Mouse (Mus musculus) CH12.LX (cell line): ENCODE data around the gene Mrgpre. TPM values are rescaled to one million over a fixed set of nuclear protein-coding genes. Genes with fewer than 3 reads are reported as not detected.
A peak's percentile ranks its signal among the peaks of the same experiment; 100 is the strongest.

Experiments
- DNase-seq: peaks from one replicate; pipeline ENCODE4 v3.0.0-alpha.2; 2013; ENCODE audit errors: extremely low read depth
- H3K27ac ChIP-seq: 2 replicates; pipeline ENCODE4 v1.5.1; 2012; ENCODE audit warnings: low read depth, mild to moderate bottlenecking, control low read depth, moderate library complexity; ENCODE audit not compliant: insufficient read depth
- H3K27me3 ChIP-seq: replicated peaks from 2 replicates; pipeline ENCODE3; 2012; ENCODE audit warnings: inconsistent platforms
- H3K36me3 ChIP-seq, 2 experiments: replicated peaks in 1 of 2; 2 replicates each; pipeline versions ENCODE3 to v1.6.1; 2012; ENCODE audit warnings: inconsistent platforms in 1 of 2, low read length in 1 of 2, mild to moderate bottlenecking in 1 of 2, mixed read lengths in 1 of 2, moderate library complexity in 1 of 2; ENCODE audit not compliant: control insufficient read depth in 1 of 2, insufficient read depth in 1 of 2
- H3K4me1 ChIP-seq, 2 experiments: 2 replicates each; pipeline ENCODE4 v1.6.1; 2012; ENCODE audit warnings: inconsistent platforms in 1 of 2, moderate library complexity in 1 of 2; ENCODE audit not compliant: insufficient read depth in 2 of 2, control insufficient read depth in 1 of 2
- H3K4me2 ChIP-seq: 2 replicates; pipeline ENCODE4 v1.6.1; 2012; ENCODE audit warnings: low read depth, mild to moderate bottlenecking, control low read depth; ENCODE audit not compliant: poor library complexity, insufficient read depth, severe bottlenecking
- H3K4me3 ChIP-seq, 3 experiments: fragments of 150-350 bp in 1 of 3; sonication (generic) in 1 of 3; replicated peaks in 1 of 3; 2 replicates each; pipeline versions ENCODE3 to v1.5.1; 2011 to 2012; ENCODE audit warnings: low read depth in 2 of 3, low read length in 2 of 3, mild to moderate bottlenecking in 2 of 3, moderate library complexity in 2 of 3, control low read depth in 1 of 3, improper control_type of control experiment in 1 of 3, inconsistent platforms in 1 of 3, mixed read lengths in 1 of 3; ENCODE audit not compliant: poor library complexity in 1 of 3
- H3K79me2 ChIP-seq: replicated peaks from 2 replicates; pipeline ENCODE4 v1.6.1; 2012; ENCODE audit warnings: mild to moderate bottlenecking, moderate library complexity; ENCODE audit not compliant: control insufficient read depth, poor library complexity, insufficient read depth, severe bottlenecking; ENCODE audit errors: extremely low read depth
- H3K9ac ChIP-seq: 2 replicates; pipeline ENCODE4 v1.6.1; 2012; ENCODE audit warnings: low read depth, mild to moderate bottlenecking, control low read depth, moderate library complexity; ENCODE audit not compliant: insufficient read depth
- H3K9me3 ChIP-seq: replicated peaks from 2 replicates; pipeline ENCODE3; 2012; ENCODE audit warnings: low read length, inconsistent platforms, mixed read lengths
- CHD2 ChIP-seq: IDR thresholded peaks from 2 replicates; pipeline ENCODE4 v1.6.1; 2011; ENCODE audit warnings: low read length, improper control_type of control experiment
- CTCF ChIP-seq, 2 experiments: IDR thresholded peaks in 1 of 2; conservative IDR thresholded peaks in 1 of 2; 2 replicates each; pipeline ENCODE4 v1.5.1; 2011 to 2012; ENCODE audit warnings: low read depth in 2 of 2, low read length in 2 of 2, improper control_type of control experiment in 1 of 2, inconsistent platforms in 1 of 2, mild to moderate bottlenecking in 1 of 2, moderate library complexity in 1 of 2
- ELF1 ChIP-seq: IDR thresholded peaks from 2 replicates; pipeline ENCODE4 v1.6.1; 2014; ENCODE audit warnings: low read depth, mild to moderate bottlenecking, inconsistent platforms, low read length, improper control_type of control experiment
- EP300 ChIP-seq: IDR thresholded peaks from 2 replicates; pipeline ENCODE4 v1.6.1; 2011; ENCODE audit warnings: low read length, improper control_type of control experiment
- ETS1 ChIP-seq: conservative IDR thresholded peaks from 2 replicates; pipeline ENCODE4 v1.6.1; 2012; ENCODE audit warnings: low read depth, mild to moderate bottlenecking, inconsistent platforms, low read length, improper control_type of control experiment, moderate library complexity
- GABPA ChIP-seq: IDR thresholded peaks from 2 replicates; pipeline ENCODE4 v1.6.1; 2012; ENCODE audit warnings: low read depth, low read length, improper control_type of control experiment, inconsistent platforms; ENCODE audit not compliant: insufficient replicate concordance
- IRF4 ChIP-seq: IDR thresholded peaks from 2 replicates; pipeline ENCODE4 v1.6.1; 2014; ENCODE audit warnings: low read depth, mild to moderate bottlenecking, inconsistent platforms, low read length, improper control_type of control experiment
- JUN ChIP-seq: IDR thresholded peaks from 2 replicates; pipeline ENCODE4 v1.6.1; 2011; ENCODE audit warnings: low read depth, mild to moderate bottlenecking, low read length, improper control_type of control experiment, moderate library complexity; ENCODE audit not compliant: insufficient read depth
- KAT2A ChIP-seq: IDR thresholded peaks from 2 replicates; pipeline ENCODE4 v1.6.1; 2012; ENCODE audit warnings: low read length, improper control_type of control experiment, inconsistent platforms; ENCODE audit not compliant: insufficient replicate concordance
- MAFK ChIP-seq: IDR thresholded peaks from 2 replicates; pipeline ENCODE4 v1.6.1; 2011; ENCODE audit warnings: low read length, improper control_type of control experiment; ENCODE audit not compliant: insufficient replicate concordance
- MAX ChIP-seq: IDR thresholded peaks from 2 replicates; pipeline ENCODE4 v1.6.1; 2011; ENCODE audit warnings: low read length, improper control_type of control experiment
- MAZ ChIP-seq: IDR thresholded peaks from 2 replicates; pipeline ENCODE4 v1.6.1; 2012; ENCODE audit warnings: low read depth, mild to moderate bottlenecking, inconsistent platforms, low read length, improper control_type of control experiment, moderate library complexity
- MEF2A ChIP-seq: IDR thresholded peaks from 2 replicates; pipeline ENCODE4 v1.6.1; 2014; ENCODE audit warnings: low read depth, mild to moderate bottlenecking, inconsistent platforms, low read length, improper control_type of control experiment, borderline replicate concordance
- MXI1 ChIP-seq: IDR thresholded peaks from 2 replicates; pipeline ENCODE4 v1.6.1; 2011; ENCODE audit warnings: mild to moderate bottlenecking, low read depth, low read length, improper control_type of control experiment
- MYC ChIP-seq: IDR thresholded peaks from 2 replicates; pipeline ENCODE4 v1.6.1; 2011; ENCODE audit warnings: low read depth, mild to moderate bottlenecking, improper control_type of control experiment, low read length
- NELFE ChIP-seq: IDR thresholded peaks from 2 replicates; pipeline ENCODE4 v1.6.1; 2011; ENCODE audit warnings: low read depth, low read length, improper control_type of control experiment
- NRF1 ChIP-seq: IDR thresholded peaks from 2 replicates; pipeline ENCODE4 v1.6.1; 2014; ENCODE audit warnings: low read depth, mild to moderate bottlenecking, inconsistent platforms, low read length, improper control_type of control experiment, moderate library complexity
- PAX5 ChIP-seq: IDR thresholded peaks from 2 replicates; pipeline ENCODE4 v1.6.1; 2012; ENCODE audit warnings: low read length, inconsistent platforms, mixed read lengths
- POLR2A ChIP-seq: IDR thresholded peaks from 2 replicates; pipeline ENCODE4 v1.6.1; 2011; ENCODE audit warnings: low read depth, mild to moderate bottlenecking, improper control_type of control experiment, low read length
- POLR2AphosphoS2 ChIP-seq: IDR thresholded peaks from 2 replicates; pipeline ENCODE4 v1.6.1; 2011; ENCODE audit warnings: low read depth, low read length, improper control_type of control experiment
- RCOR1 ChIP-seq: conservative IDR thresholded peaks from 2 replicates; pipeline ENCODE4 v1.6.1; 2012; ENCODE audit warnings: low read depth, mild to moderate bottlenecking, inconsistent platforms, low read length, improper control_type of control experiment
- SIN3A ChIP-seq: IDR thresholded peaks from 2 replicates; pipeline ENCODE4 v1.6.1; 2012; ENCODE audit warnings: low read length, improper control_type of control experiment, inconsistent platforms
- SMC3 ChIP-seq: IDR thresholded peaks from 2 replicates; pipeline ENCODE4 v1.6.1; 2011; ENCODE audit warnings: low read depth, low read length, improper control_type of control experiment
- TBP ChIP-seq: conservative IDR thresholded peaks from 2 replicates; pipeline ENCODE4 v1.6.1; 2011; ENCODE audit warnings: low read depth, low read length, improper control_type of control experiment
- UBTF ChIP-seq: IDR thresholded peaks from 2 replicates; pipeline ENCODE4 v1.6.1; 2012; ENCODE audit warnings: low read depth, mild to moderate bottlenecking, inconsistent platforms, low read length, improper control_type of control experiment, moderate library complexity
- USF1 ChIP-seq: IDR thresholded peaks from 2 replicates; pipeline ENCODE4 v1.6.1; 2014; ENCODE audit warnings: low read depth, mild to moderate bottlenecking, inconsistent platforms, low read length, improper control_type of control experiment
- USF2 ChIP-seq: conservative IDR thresholded peaks from 2 replicates; pipeline ENCODE4 v1.6.1; 2011; ENCODE audit warnings: low read depth, low read length, improper control_type of control experiment
- ZC3H11A ChIP-seq: IDR thresholded peaks from 2 replicates; pipeline ENCODE4 v1.6.1; 2012; ENCODE audit warnings: low read depth, mild to moderate bottlenecking, inconsistent platforms, low read length, improper control_type of control experiment
- ZMIZ1 ChIP-seq: IDR thresholded peaks from 2 replicates; pipeline ENCODE4 v1.6.1; 2012; ENCODE audit warnings: low read depth, mild to moderate bottlenecking, inconsistent platforms, low read length, improper control_type of control experiment
- dilution Hi-C: fragments of 300-500 bp; cut with MboI; formaldehyde crosslinking; loops from 2 replicates; pipeline ENCODE4 v1.14.3; 2020; ENCODE audit warnings: low sequenced_read_pairs; ENCODE audit not compliant: extremely low pct_unique_long_range_greater_than_20kb, extremely low pct_ligation_motif_present
- in situ Hi-C: fragments of 300-500 bp; cut with MboI; formaldehyde crosslinking; loops from 3 replicates; pipeline ENCODE4 v1.14.3; 2019; ENCODE audit warnings: low sequenced_read_pairs, low pct_ligation_motif_present, low pct_unique_long_range_greater_than_20kb, mixed read lengths
- polyA plus RNA-seq: library from polyadenylated mRNA; unstranded; fragments of >175 nt; gene quantifications from 2 replicates; pipeline ENCODE4 v1.2.1, GENCODE M21; 2012; ENCODE audit warnings: low read depth; ENCODE audit not compliant: insufficient read length
- total RNA-seq, 2 experiments: library from RNA; depleted of rRNA; stranded (reverse); fragments of 300-350 nt in 1 of 2; fragments of >200 nt in 1 of 2; gene quantifications; 2 replicates each; pipeline ENCODE4 v1.2.3; 2012 to 2014

Gene Mrgpre
- total and polyA plus RNA-seq, 3 experiments: 0.68 to 3.5 (median 1.3) TPM

- Histone ChIP-seq H3K4me1 (peaks cover 10 to 41% of the 10 kb centered on the region in 2 experiments), H3K79me2 (0 out of 2 replicates have a peak, but pooled peaks cover 3% of the 10 kb centered on the region), H3K36me3 (peaks cover 9 to 41% of the 10 kb centered on the region in 2 experiments), H3K9ac (peak overlapping the region; percentile 36), H3K4me3 (peak overlapping the region; percentile 69 to 83 (median 75)), H3K4me2 (peak overlapping the region; percentile 93), H3K27ac (no peak overlapping the region), H3K9me3 (no peaks in the 10 kb centered on the region), H3K27me3 (no peaks in the 10 kb centered on the region)
- in situ Hi-C loops: loop anchor here (10.0 kb wide), 1 partner anchor 74 kb away; no protein-coding TSS in a partner anchor
- TF ChIP-seq PAX5 (no peak), ETS1 (no peak), NELFE (no peak), GABPA (no peak), MAFK (no peak), CTCF (conservative IDR thresholded peaks at IDR 0.05 in 1 of 2, IDR thresholded peaks at IDR 0.05 in 1 of 2; ENCODE audit: low read depth in 2 of 2, low read length in 2 of 2) (no peak), RCOR1 (no peak), EP300 (no peak), MAZ (no peak), KAT2A (no peak), MYC (no peak), MAX (no peak), ZMIZ1 (no peak), NRF1 (no peak), POLR2A (no peak), USF1 (no peak), MXI1 (no peak)
- dilution Hi-C loops: no loop called here
- no peak for DNase-seq
These were observed 46.1 kb upstream of the Mrgpre start for GRCm38 (mm10) chr7:143830399-143830798.

GRCm38 (mm10) chr7:143829504-143830331 is 45.4 kb upstream of the Mrgpre start:
- Histone ChIP-seq H3K27me3 (no peaks in the 10 kb centered on the region), H3K27ac (peak overlapping the region; percentile 92), H3K79me2 (0 out of 2 replicates have a peak, but pooled peaks cover 3% of the 10 kb centered on the region), H3K9ac (peak overlapping the region; percentile 83), H3K9me3 (no peaks in the 10 kb centered on the region), H3K4me3 (peak overlapping the region; percentile 69 to 99 (median 93)), H3K4me2 (peak overlapping the region; percentile 93), H3K36me3 (peaks cover 9 to 34% of the 10 kb centered on the region in 2 experiments), H3K4me1 (peaks cover 8 to 41% of the 10 kb centered on the region in 2 experiments)
- dilution Hi-C loops (no loop called here), in situ Hi-C loops (loop anchor here (10.0 kb wide), 1 partner anchor 75 kb away; no protein-coding TSS in a partner anchor)
- DNase-seq: peak; percentile 98
- no peak for TF ChIP-seq USF2
- TF ChIP-seq UBTF: no peak
- TF ChIP-seq MAZ: no peak
- TF ChIP-seq IRF4: peak; percentile 85
- peak; percentile 57 for TF ChIP-seq NELFE
- peak; percentile 76 for TF ChIP-seq JUN
- peak; percentile 72 for TF ChIP-seq CHD2
- TF ChIP-seq MYC: peak; percentile 93
- TF ChIP-seq MAX: peak; percentile 76; the same call in 1 of the 2 replicates
- TF ChIP-seq ELF1: peak; percentile 83
- peak; percentile 89 for TF ChIP-seq SIN3A
- TF ChIP-seq ETS1: peak; percentile 51
- peak; percentile 68 for TF ChIP-seq MEF2A
- TF ChIP-seq TBP: peak; percentile 70; the same call in 1 of the 2 replicates
- no peak for TF ChIP-seq ZC3H11A
- TF ChIP-seq USF1: no peak; the same call in 1 of the 2 replicates
- peak; percentile 76 for TF ChIP-seq SMC3
- peak; percentile 91 for TF ChIP-seq POLR2A
- TF ChIP-seq MAFK: no peak
- no peak for TF ChIP-seq POLR2AphosphoS2
